Mouse (Mus musculus) C2C12 (cell line): ENCODE measurements around the gene Mrpl4.

Experiments used
- CEBPB ChIP-seq: IDR thresholded peaks from one replicate; pipeline ENCODE4 v1.6.1; 2011; ENCODE audit warnings: low read depth, mild to moderate bottlenecking, control low read depth, moderate library complexity
- CTCF ChIP-seq: IDR thresholded peaks from one replicate; pipeline ENCODE4 v1.5.1; 2011; ENCODE audit not compliant: control insufficient read depth, insufficient read depth, insufficient read length

DNA sequence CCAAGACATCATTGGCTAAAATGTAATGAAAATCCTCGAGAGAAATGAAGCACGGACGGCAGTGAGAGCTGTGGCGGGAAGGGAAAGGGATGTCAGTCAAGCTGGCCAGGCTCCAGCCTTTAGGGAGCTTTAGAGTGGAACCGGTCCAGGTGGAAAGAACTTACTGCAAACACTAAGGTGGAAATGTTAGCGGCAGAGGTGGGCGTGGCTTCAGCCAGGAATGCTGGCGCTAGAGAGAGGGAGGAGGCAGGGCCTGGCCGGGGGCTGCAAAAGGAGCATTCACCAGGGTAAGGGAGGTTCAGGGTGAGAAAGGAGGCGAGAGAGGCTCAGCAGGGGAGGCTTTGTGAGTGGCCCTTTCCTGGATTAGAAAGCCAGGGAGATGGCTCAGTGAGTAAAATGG is 11.7 kb upstream of the Mrpl4 start:
- TF ChIP-seq CTCF (no peak), CEBPB (no peak)
